Mouse (Mus musculus) telencephalon, adult 2 months (tissue): ENCODE results near the gene Hist1h3i.
"Not testable (repeated sequence)": the region's sequence is repeated elsewhere in the genome, so short reads cannot be mapped to it uniquely, and the experiment has no call there.

Experiments
- DNase-seq: peaks from one replicate; pipeline ENCODE4 v3.0.0-alpha.2; 2011; ENCODE audit warnings: low read depth, low spot score

Gene Hist1h3i

GRCm38 (mm10) chr13:21782361-21783254 is 562 bp downstream of the Hist1h3i start:
- DNase-seq = peak; percentile 5

- DNase-seq = no peak
Measured at GRCm38 (mm10) chr13:21781639-21782038, 1.5 kb downstream of the Hist1h3i start.

GRCm38 (mm10) chr13:21781021-21781555 is 2.1 kb downstream of the Hist1h3i start:
- DNase-seq = no peak

- peak; percentile 31 for DNase-seq
Measured at GRCm38 (mm10) chr13:21779767-21780731, 3.1 kb downstream of the Hist1h3i start, which contains the start of gene Hist1h1b. TSS of gene Hist1h1b (minus strand) at chr13:21780625.

GRCm38 (mm10) chr13:21778814-21779766 is 4.1 kb downstream of the Hist1h3i start:
- peak; percentile 93 for DNase-seq

GRCm38 (mm10) chr13:21755707-21756106 is 27.5 kb downstream of the Hist1h3i start:
- DNase-seq = no peak

GRCm38 (mm10) chr13:21754294-21755001 is 28.7 kb downstream of the Hist1h3i start:
- DNase-seq = peak; percentile 22

- DNase-seq = peak; percentile 98
Measured at GRCm38 (mm10) chr13:21753524-21754285, 29.5 kb downstream of the Hist1h3i start, which contains the start of the genes Hist1h2ak and Hist1h2bn. TSS of gene Hist1h2ak (minus strand) at chr13:21753827. TSS of gene Hist1h2bn (plus strand) at chr13:21754123.

GRCm38 (mm10) chr13:21753051-21753523 is 30.1 kb downstream of the Hist1h3i start:
- peak; percentile 6 for DNase-seq

- DNase-seq = no peak
Measured at GRCm38 (mm10) chr13:21752356-21752755, 30.8 kb downstream of the Hist1h3i start.

GRCm38 (mm10) chr13:21751827-21752226 is 31.3 kb downstream of the Hist1h3i start:
- no peak for DNase-seq

- no peak for DNase-seq
Measured at GRCm38 (mm10) chr13:21751417-21751816, 31.8 kb downstream of the Hist1h3i start.

- peak; percentile 77 for DNase-seq
Measured at GRCm38 (mm10) chr13:21750159-21751017, 32.8 kb downstream of the Hist1h3i start, which contains the start of gene Hist1h4k. TSS of gene Hist1h4k (minus strand) at chr13:21750505.

GRCm38 (mm10) chr13:21749387-21750158 is 33.6 kb downstream of the Hist1h3i start:
- DNase-seq = no peak

GRCm38 (mm10) chr13:21745006-21745405 is 38.2 kb downstream of the Hist1h3i start:
- DNase-seq = no peak

GRCm38 (mm10) chr13:21734906-21735767 is 48.0 kb downstream of the Hist1h3i start, which contains the start of gene Hist1h4j:
TSS of gene Hist1h4j (plus strand) at chr13:21735064.
- not testable (repeated sequence) for DNase-seq
